8 mouse cellular contexts compared by ENCODE assay signal in the genomic region with DNA sequence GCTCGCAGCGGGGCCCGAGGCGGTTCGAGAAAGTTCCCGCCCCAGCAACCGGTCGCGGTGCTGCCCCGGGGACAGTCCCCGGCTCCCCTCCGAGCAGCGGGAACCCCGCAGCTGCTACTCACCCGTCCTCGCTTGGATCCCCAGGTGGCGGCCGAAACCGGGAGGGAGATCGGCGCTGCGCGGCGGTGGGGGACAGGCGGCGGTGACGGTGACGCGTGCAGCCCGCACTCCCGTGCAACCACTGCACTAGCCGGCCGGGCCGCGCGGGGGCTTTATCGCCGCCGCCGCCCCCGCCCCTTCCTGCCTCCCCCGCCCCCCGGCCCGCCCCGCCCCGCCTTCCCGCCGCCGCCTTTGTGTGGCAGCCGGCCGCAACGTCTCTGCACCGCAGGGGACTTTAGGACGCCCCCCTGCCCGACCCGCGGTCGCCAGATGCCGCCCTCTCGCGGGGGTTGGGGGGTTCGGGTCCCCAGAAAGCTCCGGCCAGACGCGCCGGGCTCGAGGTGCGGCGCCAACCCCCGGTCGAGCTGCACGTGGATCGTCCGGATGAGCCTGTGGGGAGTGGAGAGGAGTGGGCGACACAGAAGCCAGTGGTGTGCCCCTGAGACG. TPM values are rescaled to one million over a fixed set of nuclear protein-coding genes. Genes with fewer than 3 reads are reported as not detected.
DNase-seq lines count a peak whose midpoint lies in the region; ATAC-seq and TF ChIP-seq lines count a peak whose summit lies in the region.

No protein-coding gene starts in this region.

- TF ChIP-seq EP300 in liver, embryonic 14.5 days (IDR thresholded peaks at IDR 0.05; ENCODE audit: low read depth) = no peak

- H3K36me3 ChIP-seq in forebrain, embryonic 13.5 days (ENCODE audit: poor library complexity, severe bottlenecking) = no peaks in the 10 kb centered on the region
- H3K36me3 ChIP-seq in hindbrain, embryonic 16.5 days (ENCODE audit: control insufficient read depth, insufficient read depth, low read length) = no peaks in the 10 kb centered on the region
- H3K36me3 ChIP-seq in liver, embryonic 14.5 days (replicated peaks; ENCODE audit: control insufficient read depth, insufficient read depth, low read depth) = no peaks in the 10 kb centered on the region
- no peaks in the 10 kb centered on the region for H3K36me3 ChIP-seq in neural tube, embryonic 13.5 days

- ATAC-seq in forebrain, embryonic 13.5 days = peak; percentile 79
- ATAC-seq in hindbrain, embryonic 16.5 days = peak; percentile 68
- ATAC-seq in liver, embryonic 14.5 days (ENCODE audit: insufficient read depth) = no peak
- peak; percentile 66 for ATAC-seq in neural tube, embryonic 13.5 days (ENCODE audit: low read depth)

- DNase-seq in lung, adult 18-20 months = peak; percentile 16 to 30
- no peak for DNase-seq in lung, postnatal 36 days
- peak; percentile 14 to 28 for DNase-seq in adrenal gland, adult 18-20 months (ENCODE audit: low spot score in 2 of 2)
- DNase-seq in liver, embryonic 14.5 days (ENCODE audit: low read depth in 3 of 3, low spot score in 3 of 3) = no peak
- no peak for DNase-seq in MN1 (ENCODE audit: low spot score)

- peak overlapping the region; percentile 97 for H3K4me2 ChIP-seq in forebrain, embryonic 13.5 days
- H3K4me2 ChIP-seq in hindbrain, embryonic 16.5 days (ENCODE audit: low read length) = peak overlapping the region; percentile 93
- H3K4me2 ChIP-seq in liver, embryonic 14.5 days (ENCODE audit: low read depth) = peak overlapping the region; percentile 55
- H3K4me2 ChIP-seq in neural tube, embryonic 13.5 days = peak overlapping the region; percentile 94

- peak overlapping the region; percentile 72 for H3K9ac ChIP-seq in forebrain, embryonic 13.5 days
- peak overlapping the region; percentile 79 for H3K9ac ChIP-seq in hindbrain, embryonic 16.5 days (ENCODE audit: low read depth, low read length)
- no peak overlapping the region for H3K9ac ChIP-seq in liver, embryonic 14.5 days (replicated peaks)
- H3K9ac ChIP-seq in neural tube, embryonic 13.5 days = peak overlapping the region; percentile 88

- peaks cover 66% of the 10 kb centered on the region for H3K27me3 ChIP-seq in forebrain, embryonic 13.5 days
- no peaks in the 10 kb centered on the region for H3K27me3 ChIP-seq in hindbrain, embryonic 16.5 days (replicated peaks; ENCODE audit: control insufficient read depth, insufficient read depth, low read length)
- peaks cover 27% of the 10 kb centered on the region for H3K27me3 ChIP-seq in liver, embryonic 14.5 days (ENCODE audit: control insufficient read depth, insufficient read depth, low read length)
- H3K27me3 ChIP-seq in neural tube, embryonic 13.5 days = no peaks in the 10 kb centered on the region

- WGBS in forebrain, embryonic 13.5 days = under 1% methylated on average over 30 of the region's 76 CpGs
- 0% methylated on average over 55 of the region's 76 CpGs for WGBS in hindbrain, embryonic 16.5 days
- WGBS in liver, embryonic 14.5 days (ENCODE audit: insufficient replicate concordance) = under 1% methylated on average over 72 of the region's 76 CpGs
- 0% methylated on average over 66 of the region's 76 CpGs for WGBS in neural tube, embryonic 13.5 days

- TF ChIP-seq CTCF in liver, embryonic 14.5 days (IDR thresholded peaks at IDR 0.05; ENCODE audit: low read depth) = no peak

- peak overlapping the region; percentile 65 for H3K4me3 ChIP-seq in forebrain, embryonic 13.5 days
- peak overlapping the region; percentile 81 for H3K4me3 ChIP-seq in hindbrain, embryonic 16.5 days (ENCODE audit: low read length)
- H3K4me3 ChIP-seq in liver, embryonic 14.5 days (ENCODE audit: insufficient read depth in 1 of 2, low read depth in 2 of 2, low read length in 2 of 2) = peak overlapping the region; percentile 28 to 47
- H3K4me3 ChIP-seq in neural tube, embryonic 13.5 days = peak overlapping the region; percentile 83

- no peak overlapping the region for H3K27ac ChIP-seq in forebrain, embryonic 13.5 days
- peak overlapping the region; percentile 54; the same call in 1 of the 2 replicates for H3K27ac ChIP-seq in hindbrain, embryonic 16.5 days (ENCODE audit: low read depth, low read length)
- H3K27ac ChIP-seq in liver, embryonic 14.5 days = no peak overlapping the region
- H3K27ac ChIP-seq in neural tube, embryonic 13.5 days (replicated peaks) = peak overlapping the region; percentile 57

- no peaks in the 10 kb centered on the region for H3K9me3 ChIP-seq in forebrain, embryonic 13.5 days (replicated peaks)
- no peaks in the 10 kb centered on the region for H3K9me3 ChIP-seq in hindbrain, embryonic 16.5 days (ENCODE audit: control insufficient read depth, low read length)
- no peaks in the 10 kb centered on the region for H3K9me3 ChIP-seq in liver, embryonic 14.5 days (ENCODE audit: control insufficient read depth, low read length)
- H3K9me3 ChIP-seq in neural tube, embryonic 13.5 days = no peaks in the 10 kb centered on the region

- H3K4me1 ChIP-seq in forebrain, embryonic 13.5 days = peaks cover 33% of the 10 kb centered on the region
- peaks cover 9% of the 10 kb centered on the region for H3K4me1 ChIP-seq in hindbrain, embryonic 16.5 days (ENCODE audit: control insufficient read depth, insufficient read depth, low read depth, low read length)
- H3K4me1 ChIP-seq in liver, embryonic 14.5 days (replicated peaks; ENCODE audit: control insufficient read depth in 2 of 2, insufficient read depth in 2 of 2, low read length in 1 of 2) = peaks cover 0 to 2% of the 10 kb centered on the region in 2 experiments; a peak in 1 of 4 replicates
- H3K4me1 ChIP-seq in neural tube, embryonic 13.5 days (replicated peaks) = peaks cover 76% of the 10 kb centered on the region

RNA-seq across cellular contexts. Expression of a gene that starts 2.5 kb away (rescaled TPM):
- total RNA-seq in adrenal gland, adult 18-20 months (2021) = 10 to 100 TPM; 11.9 to 22.9 TPM
- polyA plus RNA-seq in forebrain, embryonic 13.5 days (2015; fragmentation: Nextera tagmentation; extraction: Ambion mirVana) = 27.3 and 35.5 TPM in 2 replicates
- 378 and 403 TPM in 2 replicates for polyA plus RNA-seq in hindbrain, embryonic 16.5 days (2015; fragmentation: Nextera tagmentation; extraction: Ambion mirVana)
- 2.5 and 2.9 TPM in 2 replicates for polyA plus RNA-seq in liver, embryonic 14.5 days (2012; rRNA removed)
- 5.9 and 7.2 TPM in 2 replicates for polyA plus RNA-seq in liver, embryonic 14.5 days (2014; fragmentation: Nextera tagmentation; extraction: Ambion mirVana)
- 271 and 304 TPM in 2 replicates for polyA plus RNA-seq in neural tube, embryonic 13.5 days (2015; fragmentation: Nextera tagmentation; extraction: Ambion mirVana)

Comparison
In these comparisons a context has a peak if more than half of its experiments do, and no peak if none do; other contexts are left out.
1. DNase-seq: peak in lung, adult 18-20 months (2 of 2) and adrenal gland, adult 18-20 months (2 of 2); none in lung, postnatal 36 days (single experiment), liver, embryonic 14.5 days (0 of 3) and MN1 (single experiment).
2. H3K27ac ChIP-seq: peak in hindbrain, embryonic 16.5 days (single experiment) and neural tube, embryonic 13.5 days (single experiment); none in forebrain, embryonic 13.5 days (single experiment) and liver, embryonic 14.5 days (single experiment).
3. Peak in every context shown above with its lines, with median percentiles within 50 percentile points of each other: H3K4me2 ChIP-seq and H3K4me3 ChIP-seq.